20 mouse cellular contexts compared by ENCODE assay signal in genomic region chr13:37049018-37049417, GRCm38 (mm10). TPM values are rescaled to one million over a fixed set of nuclear protein-coding genes. Genes with fewer than 3 reads are reported as not detected.
A peak's percentile ranks its signal among the peaks of the same experiment; 100 is the strongest.
DNase-seq lines count a peak whose midpoint lies in the region; ATAC-seq and TF ChIP-seq lines count a peak whose summit lies in the region.
"Had no signal": no experiment of that assay in that cellular context is flagged by ENCODE, and none has a peak within 500 bp of the region (broad histone marks: within the 10 kb centered on the region; RNA-seq: fewer than 3 reads in every experiment).

No protein-coding gene starts in this region.

- H3K9me3 ChIP-seq in heart, embryonic 11.5 days (replicated peaks; ENCODE audit: control insufficient read depth, low read length): no peaks in the 10 kb centered on the region
- H3K9me3 ChIP-seq in megakaryocyte, embryonic 14.5 days: peaks cover under 1% of the 10 kb centered on the region; the same call in 1 of the 2 replicates
- H3K9me3 ChIP-seq: forebrain, embryonic 15.5 days; midbrain, embryonic 15.5 days had no signal

- no peak overlapping the region for H3K27ac ChIP-seq in heart, embryonic 11.5 days (ENCODE audit: low read depth, low read length)
- H3K27ac ChIP-seq in bone marrow, adult 2 months (ENCODE audit: control insufficient read depth, insufficient read depth, low read depth, low read length, poor library complexity): no peak overlapping the region; the same call in 1 of the 2 replicates
- H3K27ac ChIP-seq: forebrain, embryonic 15.5 days; hindbrain, postnatal 0 days; midbrain, embryonic 15.5 days had no signal

- H3K36me3 ChIP-seq in heart, embryonic 11.5 days (ENCODE audit: control insufficient read depth, insufficient read depth, low read length): no peaks in the 10 kb centered on the region
- H3K36me3 ChIP-seq in megakaryocyte, embryonic 14.5 days (replicated peaks; ENCODE audit: low read length): peaks cover 46% of the 10 kb centered on the region
- H3K36me3 ChIP-seq: forebrain, embryonic 15.5 days; midbrain, embryonic 15.5 days had no signal

- peak; percentile 17 for DNase-seq in gastrocnemius, adult 18-20 months (ENCODE audit: low spot score)
- DNase-seq in gastrocnemius, adult 8-10 months (ENCODE audit: low spot score in 2 of 2): no peak
- DNase-seq in heart, postnatal 25 days (ENCODE audit: low spot score): peak; percentile 11
- no peak for DNase-seq in kidney, postnatal 10 days
- DNase-seq: cerebellum, adult 11-12 months; cerebellum, postnatal 25 days; kidney, adult 18-20 months; kidney, postnatal 14 days; layer of hippocampus, adult 9-11 months; retina, postnatal 1 day; right cerebral cortex, postnatal 4 days had no signal

- no peak for ATAC-seq in heart, embryonic 11.5 days (replicated peaks; ENCODE audit: insufficient number of reproducible peaks, low FRiP score, low TSS enrichment)
- no peak for ATAC-seq in erythroblast, adult 5-6 weeks (replicated peaks; ENCODE audit: low FRiP score, poor library complexity, severe bottlenecking)
- ATAC-seq: forebrain, embryonic 15.5 days; hindbrain, postnatal 0 days; midbrain, embryonic 15.5 days had no signal

- H3K9ac ChIP-seq in heart, embryonic 11.5 days (ENCODE audit: low read depth, low read length): no peak overlapping the region
- H3K9ac ChIP-seq: forebrain, embryonic 15.5 days; midbrain, embryonic 15.5 days had no signal

- no peak overlapping the region for H3K4me3 ChIP-seq in heart, embryonic 11.5 days (ENCODE audit: low read depth, low read length)
- H3K4me3 ChIP-seq in bone marrow, adult 2 months (replicated peaks; ENCODE audit: control insufficient read depth, low read depth, low read length): peak overlapping the region; percentile 54
- peak overlapping the region; percentile 88 for H3K4me3 ChIP-seq in megakaryocyte, embryonic 14.5 days (replicated peaks)
- H3K4me3 ChIP-seq: erythroblast, embryonic 14.5 days; forebrain, embryonic 15.5 days; midbrain, embryonic 15.5 days had no signal

- 55% methylated on average over 6 of the region's 6 CpGs for WGBS in heart, embryonic 11.5 days (ENCODE audit: insufficient replicate concordance)
- 28% methylated on average over 6 of the region's 6 CpGs for WGBS in bone marrow, adult 2 months

- TF ChIP-seq POLR2A in bone marrow, adult 2 months (IDR thresholded peaks at IDR 0.05; ENCODE audit: borderline replicate concordance, control insufficient read depth, low read depth, low read length): no peak

- no peak overlapping the region for H3K4me2 ChIP-seq in heart, embryonic 11.5 days
- H3K4me2 ChIP-seq: forebrain, embryonic 15.5 days; midbrain, embryonic 15.5 days had no signal

- no peaks in the 10 kb centered on the region for H3K4me1 ChIP-seq in heart, embryonic 11.5 days (ENCODE audit: control insufficient read depth, insufficient read depth, low read length)
- no peaks in the 10 kb centered on the region; the same call in 1 of the 2 replicates for H3K4me1 ChIP-seq in bone marrow, adult 2 months (ENCODE audit: control insufficient read depth, insufficient read depth, low read length)
- H3K4me1 ChIP-seq in megakaryocyte, embryonic 14.5 days: peaks cover 93% of the 10 kb centered on the region
- H3K4me1 ChIP-seq: forebrain, embryonic 15.5 days; midbrain, embryonic 15.5 days had no signal

- no peaks in the 10 kb centered on the region for H3K27me3 ChIP-seq in heart, embryonic 11.5 days (ENCODE audit: control insufficient read depth, insufficient read depth, low read length)
- H3K27me3 ChIP-seq in megakaryocyte, embryonic 14.5 days (replicated peaks): no peaks in the 10 kb centered on the region
- H3K27me3 ChIP-seq: forebrain, embryonic 15.5 days; midbrain, embryonic 15.5 days had no signal

- intact Hi-C loops in heart, postnatal 25 days (cut with DNase I): no loop called here

- no peak for TF ChIP-seq CTCF in bone marrow, adult 2 months (IDR thresholded peaks at IDR 0.05; ENCODE audit: control insufficient read depth, insufficient read depth, low read length)

RNA-seq across cellular contexts. Expression of gene F13a1, which starts 1.0 kb away (rescaled TPM):
- 1 to 10 TPM; 5.5 to 8.4 TPM for total RNA-seq in gastrocnemius, adult 18-20 months (2021)
- total RNA-seq in gastrocnemius, adult 8-10 months (2022): 1 to 10 TPM; 2.4 to 9.4 (median 5.1) TPM
- 10 to 100 TPM; 29.2 to 32.6 TPM for total RNA-seq in heart, postnatal 25 days (2021)
- 2.1 and 3.5 TPM in 2 replicates for polyA plus RNA-seq in heart, embryonic 11.5 days (2014; fragmentation: Nextera tagmentation; extraction: Ambion mirVana)
- 13.3 and 30.0 TPM in 2 replicates for polyA plus RNA-seq in bone marrow, adult 2 months (2011; ENCODE audit: insufficient read depth, insufficient read length, low replicate concordance, missing spikeins)
- 3.0 and 30.4 TPM in 2 replicates for polyA plus RNA-seq in megakaryocyte, embryonic 14.5 days (2012; ENCODE audit: insufficient read depth, low replicate concordance)
- 52.6 and 61.2 TPM in 2 replicates for total RNA-seq in erythroblast, adult 5-6 weeks (2015; ENCODE audit: low replicate concordance)
- 62.8 and 65.1 TPM in 2 replicates for total RNA-seq in erythroblast, adult 5-6 weeks (2017; ENCODE audit: low replicate concordance)
- total RNA-seq: MEL had no signal

Comparison
In these comparisons a context has a peak if more than half of its experiments do, and no peak if none do; other contexts are left out.
1. DNase-seq: peak in gastrocnemius, adult 18-20 months (single experiment) and heart, postnatal 25 days (single experiment); none in gastrocnemius, adult 8-10 months (0 of 2) and kidney, postnatal 10 days (single experiment).